Comparison of ENCODE assay signal across 8 mouse cellular contexts in genomic region chr8:70672325-70673078, GRCm38 (mm10). TPM values are rescaled to one million over a fixed set of nuclear protein-coding genes. Genes with fewer than 3 reads are reported as not detected.
DNase-seq lines count a peak whose midpoint lies in the region; ATAC-seq and TF ChIP-seq lines count a peak whose summit lies in the region.

No protein-coding gene starts in this region.

- no peaks in the 10 kb centered on the region for H3K36me3 ChIP-seq in kidney, adult 2 months (ENCODE audit: control insufficient read depth, insufficient read depth, low read length)
- 0 out of 2 replicates have a peak, but pooled peaks cover 6% of the 10 kb centered on the region for H3K36me3 ChIP-seq in hindbrain, embryonic 14.5 days (replicated peaks; ENCODE audit: control insufficient read depth, insufficient read depth)
- H3K36me3 ChIP-seq in midbrain, embryonic 16.5 days (ENCODE audit: control insufficient read depth, insufficient read depth, low read length) = no peaks in the 10 kb centered on the region

- peak overlapping the region; percentile 64 for H3K9ac ChIP-seq in hindbrain, embryonic 14.5 days
- H3K9ac ChIP-seq in midbrain, embryonic 16.5 days (ENCODE audit: low read depth, low read length) = peak overlapping the region; percentile 54

- TF ChIP-seq CTCF in kidney, adult 2 months (conservative IDR thresholded peaks at IDR 0.05; ENCODE audit: insufficient read depth, insufficient read length, low read depth, low read length) = no peak

- no peak for TF ChIP-seq POLR2A in kidney, adult 2 months (IDR thresholded peaks at IDR 0.05; ENCODE audit: low read depth, low read length)

- DNase-seq in kidney, adult 2 months = no peak
- no peak for DNase-seq in kidney, postnatal 10 days
- peak; percentile 52 for DNase-seq in adipocyte (ENCODE audit: low spot score)
- DNase-seq in hindbrain, embryonic 14.5 days (ENCODE audit: low spot score) = no peak
- no peak for DNase-seq in right cerebral cortex, postnatal 14 days
- DNase-seq in gastrocnemius, postnatal 36 days = no peak
- no peak for DNase-seq in right cerebral cortex, postnatal 25 days

- no peaks in the 10 kb centered on the region for H3K27me3 ChIP-seq in kidney, adult 2 months (replicated peaks; ENCODE audit: control insufficient read depth, insufficient read depth, low read length)
- no peaks in the 10 kb centered on the region for H3K27me3 ChIP-seq in hindbrain, embryonic 14.5 days (ENCODE audit: control insufficient read depth, insufficient read depth, low read length)
- H3K27me3 ChIP-seq in midbrain, embryonic 16.5 days (ENCODE audit: control insufficient read depth, insufficient read depth, low read depth, low read length) = no peaks in the 10 kb centered on the region

- ATAC-seq in hindbrain, embryonic 14.5 days (ENCODE audit: low FRiP score) = peak; percentile 38; the same call in 1 of the 2 replicates
- ATAC-seq in midbrain, embryonic 16.5 days = peak; percentile 55; the same call in 1 of the 2 replicates

- H3K9me3 ChIP-seq in hindbrain, embryonic 14.5 days (ENCODE audit: control insufficient read depth, low read length) = no peaks in the 10 kb centered on the region
- no peaks in the 10 kb centered on the region for H3K9me3 ChIP-seq in midbrain, embryonic 16.5 days (replicated peaks; ENCODE audit: control insufficient read depth, low read length, poor library complexity, severe bottlenecking)

- peak overlapping the region; percentile 88 for H3K27ac ChIP-seq in kidney, adult 2 months (ENCODE audit: insufficient read depth, low read depth, low read length)
- H3K27ac ChIP-seq in hindbrain, embryonic 14.5 days = peak overlapping the region; percentile 98
- peak overlapping the region; percentile 84 for H3K27ac ChIP-seq in midbrain, embryonic 16.5 days (ENCODE audit: low read length)

- H3K4me3 ChIP-seq in kidney, adult 2 months (ENCODE audit: insufficient read depth, low read depth, low read length) = peak overlapping the region; percentile 27; the same call in 1 of the 2 replicates
- H3K4me3 ChIP-seq in hindbrain, embryonic 14.5 days (replicated peaks; ENCODE audit: low read length) = peak overlapping the region; percentile 66
- peak overlapping the region; percentile 61 for H3K4me3 ChIP-seq in midbrain, embryonic 16.5 days (ENCODE audit: low read depth, low read length)

- H3K4me1 ChIP-seq in kidney, adult 2 months (ENCODE audit: control insufficient read depth, insufficient read depth, low read length) = peaks cover 26% of the 10 kb centered on the region
- peaks cover 8% of the 10 kb centered on the region for H3K4me1 ChIP-seq in hindbrain, embryonic 14.5 days (replicated peaks; ENCODE audit: control insufficient read depth, insufficient read depth, low read length)
- H3K4me1 ChIP-seq in midbrain, embryonic 16.5 days (ENCODE audit: control insufficient read depth, insufficient read depth, low read length) = peaks cover 9% of the 10 kb centered on the region

- intact Hi-C loops in gastrocnemius, postnatal 36 days (cut with DNase I) = loop anchor here (1.0 kb wide), 1 partner anchor 28 kb away; no protein-coding TSS in a partner anchor

- WGBS in kidney, adult 2 months = 32% methylated on average over 19 of the region's 19 CpGs
- 36% methylated on average over 19 of the region's 19 CpGs for WGBS in hindbrain, embryonic 14.5 days
- 37% methylated on average over 19 of the region's 19 CpGs for WGBS in midbrain, embryonic 16.5 days

- peak overlapping the region; percentile 80 for H3K4me2 ChIP-seq in hindbrain, embryonic 14.5 days (replicated peaks)
- peak overlapping the region; percentile 56 for H3K4me2 ChIP-seq in midbrain, embryonic 16.5 days (ENCODE audit: low read length)

RNA-seq across cellular contexts. Expression of gene Lsm4, which starts 0.5 kb away (rescaled TPM):
- polyA plus RNA-seq in kidney, adult 2 months (2012; rRNA removed) = 106 and 120 TPM in 2 replicates
- 180 and 197 TPM in 2 replicates for polyA plus RNA-seq in hindbrain, embryonic 14.5 days (2014; fragmentation: Nextera tagmentation; extraction: Ambion mirVana)
- polyA plus RNA-seq in midbrain, embryonic 16.5 days (2015; fragmentation: Nextera tagmentation; extraction: Ambion mirVana) = 137 and 143 TPM in 2 replicates
- 10 to 100 TPM; 54.9 to 63.3 TPM for total RNA-seq in gastrocnemius, postnatal 36 days (2021)

RNA-seq across cellular contexts. Expression of gene Pgpep1, which starts 12.3 kb away (rescaled TPM):
- 296 TPM in 2 replicates for polyA plus RNA-seq in kidney, adult 2 months (2012; rRNA removed)
- polyA plus RNA-seq in hindbrain, embryonic 14.5 days (2014; fragmentation: Nextera tagmentation; extraction: Ambion mirVana) = 74.0 and 89.3 TPM in 2 replicates
- 67.2 and 69.7 TPM in 2 replicates for polyA plus RNA-seq in midbrain, embryonic 16.5 days (2015; fragmentation: Nextera tagmentation; extraction: Ambion mirVana)
- 10 to 100 TPM; 11.1 to 15.9 TPM for total RNA-seq in gastrocnemius, postnatal 36 days (2021)

RNA-seq across cellular contexts. Expression of gene Jund, which starts 26.2 kb away (rescaled TPM):
- polyA plus RNA-seq in kidney, adult 2 months (2012; rRNA removed) = 158 and 201 TPM in 2 replicates
- 128 and 144 TPM in 2 replicates for polyA plus RNA-seq in hindbrain, embryonic 14.5 days (2014; fragmentation: Nextera tagmentation; extraction: Ambion mirVana)
- polyA plus RNA-seq in midbrain, embryonic 16.5 days (2015; fragmentation: Nextera tagmentation; extraction: Ambion mirVana) = 60.4 and 67.9 TPM in 2 replicates
- total RNA-seq in gastrocnemius, postnatal 36 days (2021) = 10 to 100 TPM; 60.6 to 77.9 TPM

RNA-seq across cellular contexts. Expression of gene Iqcn, which starts 30.8 kb away (rescaled TPM):
- 0.03 and 0.12 TPM in 2 replicates for polyA plus RNA-seq in kidney, adult 2 months (2012; rRNA removed)
- polyA plus RNA-seq in hindbrain, embryonic 14.5 days (2014; fragmentation: Nextera tagmentation; extraction: Ambion mirVana) = 0.07 and 0.15 TPM in 2 replicates
- polyA plus RNA-seq in midbrain, embryonic 16.5 days (2015; fragmentation: Nextera tagmentation; extraction: Ambion mirVana) = 0.06 TPM in 1 of 2 replicates, not detected in the other
- total RNA-seq in gastrocnemius, postnatal 36 days (2021) = under 1 TPM in 1 of 2 experiments, not detected in 1; 0.05 TPM

RNA-seq across cellular contexts. Expression of gene Gdf15, which starts 40.2 kb away (rescaled TPM):
- polyA plus RNA-seq in kidney, adult 2 months (2012; rRNA removed) = 11.2 and 17.8 TPM in 2 replicates
- 0.14 and 0.28 TPM in 2 replicates for polyA plus RNA-seq in hindbrain, embryonic 14.5 days (2014; fragmentation: Nextera tagmentation; extraction: Ambion mirVana)
- polyA plus RNA-seq in midbrain, embryonic 16.5 days (2015; fragmentation: Nextera tagmentation; extraction: Ambion mirVana) = 0.35 and 0.39 TPM in 2 replicates
- under 1 TPM in 1 of 2 experiments, not detected in 1; 0.18 TPM for total RNA-seq in gastrocnemius, postnatal 36 days (2021)
